Mouse (Mus musculus) C2C12 (cell line): ENCODE measurements around the gene Hscb. TPM values are rescaled to one million over a fixed set of nuclear protein-coding genes. Genes with fewer than 3 reads are reported as not detected.
"Not testable (repeated sequence)": the region's sequence is repeated elsewhere in the genome, so short reads cannot be mapped to it uniquely, and the experiment has no call there.

Experiments used
- H3K27me3 ChIP-seq: one replicate; pipeline ENCODE4 v1.6.1; 2011; ENCODE audit not compliant: control insufficient read depth, insufficient read depth, insufficient read length
- H3K36me3 ChIP-seq: one replicate; pipeline ENCODE4 v1.6.1; 2011; ENCODE audit not compliant: control insufficient read depth, insufficient read depth
- H3K4me3 ChIP-seq: one replicate; pipeline ENCODE4 v1.5.1; 2011; ENCODE audit warnings: mild to moderate bottlenecking, control low read depth; ENCODE audit not compliant: poor library complexity, insufficient read depth, severe bottlenecking
- H3K79me2 ChIP-seq: one replicate; pipeline ENCODE4 v1.6.1; 2011; ENCODE audit not compliant: control insufficient read depth, insufficient read depth
- H3K79me3 ChIP-seq: one replicate; pipeline ENCODE4 v1.6.1; 2011; ENCODE audit warnings: low read depth, control low read depth
- H3ac ChIP-seq: one replicate; pipeline ENCODE3; 2011; ENCODE audit warnings: low read depth; ENCODE audit not compliant: control insufficient read depth, insufficient read length
- CEBPB ChIP-seq: IDR thresholded peaks from one replicate; pipeline ENCODE4 v1.6.1; 2011; ENCODE audit warnings: low read depth, mild to moderate bottlenecking, control low read depth, moderate library complexity
- CTCF ChIP-seq: IDR thresholded peaks from one replicate; pipeline ENCODE4 v1.5.1; 2011; ENCODE audit not compliant: control insufficient read depth, insufficient read depth, insufficient read length
- FOSL1 ChIP-seq: IDR thresholded peaks from one replicate; pipeline ENCODE4 v1.8.0; 2011; ENCODE audit warnings: mild to moderate bottlenecking, low read length; ENCODE audit not compliant: poor library complexity, insufficient read depth, severe bottlenecking
- MAX ChIP-seq: IDR thresholded peaks from one replicate; pipeline ENCODE4 v1.6.1; 2011; ENCODE audit warnings: mild to moderate bottlenecking, control low read depth
- MYOD1 ChIP-seq: IDR thresholded peaks from one replicate; pipeline ENCODE4 v1.6.1; 2011; ENCODE audit warnings: low read depth; ENCODE audit not compliant: control insufficient read depth, insufficient read length
- MYOG ChIP-seq: IDR thresholded peaks from one replicate; pipeline ENCODE4 v1.6.1; 2011; ENCODE audit not compliant: control insufficient read depth, insufficient read length; ENCODE audit errors: extremely low read depth
- USF1 ChIP-seq: IDR thresholded peaks from one replicate; pipeline ENCODE4 v1.6.1; 2011; ENCODE audit warnings: low read depth, mild to moderate bottlenecking, control low read depth, moderate library complexity
- long read RNA-seq, 2 experiments: library from polyadenylated mRNA; unstranded; transcript quantifications; one replicate each; pipeline ENCODE4 v2.0.0; 2019 to 2020
- polyA plus RNA-seq: library from polyadenylated mRNA; unstranded; fragments of >200 nt; fragmentation: generic; extraction: Trizol; gene quantifications from one replicate; pipeline ENCODE4 v1.2.1, GENCODE M21; 2012; ENCODE audit warnings: missing spikeins

Hscb gene
- polyA plus RNA-seq = 12.2 TPM
- long read RNA-seq, experiment 1, transcript Hscb-201 (6 exons, 804 nt) = major isoform, 11 of 22 reads
- long read RNA-seq, experiment 1, partial matches to known transcripts = 5 of 22 reads
- long read RNA-seq, experiment 1, other reads (novel, unspliced or antisense) = 6 of 22 reads
- long read RNA-seq, experiment 2, partial matches to known transcripts = 0 of 2 reads
- long read RNA-seq, experiment 2, other reads (novel, unspliced or antisense) = 1 of 2 reads

DNA sequence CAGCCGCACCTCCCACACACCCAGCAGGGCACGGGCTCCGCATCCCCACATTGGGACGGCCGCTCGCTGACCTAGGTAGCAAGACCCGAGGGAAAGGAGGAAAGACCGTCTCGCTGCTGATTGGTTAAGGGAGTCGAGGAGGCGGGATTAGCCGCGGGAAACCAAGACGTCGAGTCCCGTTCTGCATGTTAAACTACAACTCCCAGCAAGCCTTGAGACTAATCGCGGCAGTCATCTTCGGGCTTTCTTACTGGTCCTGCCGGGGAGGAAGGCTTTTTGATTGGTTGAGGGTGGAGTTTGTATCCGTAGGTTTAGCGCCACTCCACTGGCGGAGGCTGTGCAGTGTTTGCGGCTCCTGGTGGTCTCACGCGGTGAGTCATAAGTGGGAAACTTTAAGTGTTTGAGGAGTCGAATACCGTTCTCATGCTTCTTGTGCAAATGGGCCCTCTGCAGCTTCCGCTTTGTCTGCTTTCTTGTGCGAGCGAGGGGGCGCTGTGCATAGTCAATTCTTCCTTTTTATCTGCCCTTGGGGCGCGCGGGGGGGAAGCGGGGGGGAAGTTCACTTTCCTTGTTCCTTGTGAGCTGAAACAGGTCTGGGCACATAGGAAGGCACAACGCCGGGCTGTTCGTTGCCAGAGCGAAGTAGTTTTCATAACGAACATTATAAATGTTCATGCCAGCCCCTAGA, at the start of gene Hscb, which contains the start of gene Chek2:
Hscb (minus strand) TSS at position 100 of the 688 bp plus-strand sequence.
Chek2 (plus strand) TSS at position 302 of the 688 bp plus-strand sequence.
- Histone ChIP-seq H3K79me2 (peaks cover 9% of the 10 kb centered on the region), H3K27me3 (no peaks in the 10 kb centered on the region), H3K4me3 (peak within 1 kb of the TSS; percentile 56), H3K36me3 (peaks cover 13% of the 10 kb centered on the region), H3ac (peak within 1 kb of the TSS; percentile 78), H3K79me3 (no peaks in the 10 kb centered on the region)
- no peak for TF ChIP-seq USF1
- TF ChIP-seq CTCF = peak; percentile 15
- peak; percentile 55 for TF ChIP-seq MAX

DNA sequence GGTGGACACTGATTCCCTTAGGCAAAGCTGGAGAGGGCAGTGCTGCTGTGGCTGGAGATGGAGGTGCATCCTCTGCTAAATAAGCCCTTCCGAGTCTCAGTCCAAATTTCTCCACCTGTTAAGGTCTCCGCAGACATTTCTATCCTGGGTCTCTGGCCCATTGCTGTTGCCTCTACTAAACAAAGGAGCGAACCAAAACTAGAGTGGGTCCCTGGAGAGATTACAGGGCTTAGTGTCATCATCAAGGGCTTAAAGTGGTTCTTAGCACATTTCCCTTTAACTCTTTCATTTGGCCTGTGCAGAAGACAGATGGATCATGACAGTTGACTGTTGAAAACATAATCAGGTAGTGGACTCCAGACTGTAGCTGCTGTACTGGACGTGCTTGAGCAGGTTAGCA, 49.0 kb upstream of the Hscb start:
- Histone ChIP-seq H3K36me3 (no peaks in the 10 kb centered on the region), H3K79me2 (no peaks in the 10 kb centered on the region), H3ac (no peak overlapping the region), H3K79me3 (no peaks in the 10 kb centered on the region), H3K27me3 (no peaks in the 10 kb centered on the region), H3K4me3 (no peak overlapping the region)
- no peak for TF ChIP-seq CEBPB
- no peak for TF ChIP-seq MYOG
- no peak for TF ChIP-seq FOSL1
- TF ChIP-seq CTCF = no peak
- TF ChIP-seq USF1 = no peak
- no peak for TF ChIP-seq MYOD1
- no peak for TF ChIP-seq MAX

DNA sequence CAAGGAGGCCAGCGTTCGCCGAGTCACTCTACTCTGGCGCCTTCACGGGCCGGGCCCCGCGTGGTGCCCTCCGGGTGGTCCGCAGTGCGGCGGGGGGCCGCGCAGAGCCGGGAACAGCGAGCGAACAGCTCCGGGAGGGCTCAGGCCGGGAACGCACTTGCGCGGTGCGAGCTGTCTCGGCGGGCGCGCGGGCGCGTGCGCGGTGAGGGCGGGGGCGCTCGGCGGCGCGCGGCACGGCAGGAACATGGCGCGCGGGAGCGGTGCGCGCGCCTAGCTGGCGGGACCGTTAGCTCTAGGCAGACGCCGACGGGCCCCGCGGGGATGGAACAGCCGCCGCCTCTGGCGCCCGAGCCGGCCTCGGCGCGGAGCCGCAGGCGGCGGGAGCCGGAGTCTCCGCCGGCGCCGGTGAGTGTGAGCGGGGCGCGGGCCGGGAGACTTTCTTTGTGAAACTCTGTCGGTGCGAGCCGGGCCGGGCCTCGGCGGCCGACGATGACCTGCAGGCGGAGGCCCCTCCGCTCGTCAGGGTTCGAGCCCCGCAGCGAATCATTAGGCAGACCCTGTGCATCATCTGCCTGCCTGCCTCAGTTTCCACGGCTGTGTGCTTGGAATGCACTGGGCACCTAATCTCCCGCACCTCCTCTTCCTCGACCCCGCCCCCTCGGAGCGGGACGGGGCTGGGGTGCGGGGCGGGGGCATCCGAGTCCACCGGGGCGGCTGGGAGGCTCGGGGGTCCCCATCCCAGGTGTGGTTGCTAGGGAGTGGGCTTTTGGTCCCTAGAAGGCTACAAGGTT, 40.2 kb upstream of the Hscb start, which contains the start of gene Ttc28:
Ttc28 (plus strand) TSS at position 220 of the 791 bp plus-strand sequence.
- Histone ChIP-seq H3K4me3 (peak within 1 kb of the TSS; percentile 74), H3K36me3 (no peaks in the 10 kb centered on the region), H3K79me3 (no peaks in the 10 kb centered on the region), H3K27me3 (no peaks in the 10 kb centered on the region), H3ac (peak within 1 kb of the TSS; percentile 53), H3K79me2 (no peaks in the 10 kb centered on the region)
- TF ChIP-seq MYOD1 (no peak), MAX (no peak), FOSL1 (no peak), CTCF (no peak), CEBPB (no peak), USF1 (no peak), MYOG (no peak)

DNA sequence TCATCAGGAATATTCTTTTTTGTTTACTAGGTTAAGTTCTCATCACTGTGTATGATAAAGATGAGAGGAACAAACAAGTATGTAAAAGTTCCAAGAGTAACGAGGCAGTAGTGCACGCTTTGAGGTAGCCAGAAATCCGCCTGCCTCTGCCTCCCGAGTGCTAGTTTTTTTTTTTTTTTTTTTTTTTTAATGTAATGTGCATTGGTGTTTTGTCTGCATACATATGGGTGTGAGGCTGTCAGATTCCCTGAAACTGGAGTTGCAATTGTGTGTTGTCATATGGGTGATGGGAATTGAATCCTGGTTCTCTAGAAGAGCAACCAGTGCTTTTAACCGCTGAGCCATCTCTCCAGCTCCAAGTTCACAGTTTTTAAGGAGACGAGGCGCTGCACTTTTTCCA, 39.5 kb upstream of the Hscb start:
- H3ac ChIP-seq = peak overlapping the region; percentile 53
- H3K27me3 ChIP-seq = no peaks in the 10 kb centered on the region
- H3K79me2 ChIP-seq = no peaks in the 10 kb centered on the region
- no peaks in the 10 kb centered on the region for H3K79me3 ChIP-seq
- peak overlapping the region; percentile 74 for H3K4me3 ChIP-seq
- TF ChIP-seq MYOD1 (no peak), MAX (no peak), USF1 (no peak), CEBPB (no peak), FOSL1 (no peak), CTCF (no peak), MYOG (no peak)
- no peaks in the 10 kb centered on the region for H3K36me3 ChIP-seq

DNA sequence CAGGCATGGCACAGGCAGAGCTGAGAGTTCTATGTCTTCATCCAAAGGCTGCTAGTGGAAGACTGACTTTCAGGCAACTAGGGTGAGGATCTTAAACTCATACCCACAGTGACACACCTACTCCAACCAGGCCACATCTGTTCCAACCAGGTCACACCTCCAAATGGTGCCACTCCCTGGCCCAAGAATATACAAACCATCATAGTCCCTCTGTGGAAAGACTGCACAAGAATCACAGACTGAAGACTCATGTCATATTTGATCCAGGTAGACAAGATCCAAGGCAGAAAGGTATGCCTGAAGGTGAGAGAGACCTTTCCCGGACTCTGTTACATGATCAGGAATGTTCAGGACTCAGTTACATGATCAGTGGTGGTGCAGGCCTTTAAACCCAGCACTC, 38.9 kb upstream of the Hscb start:
- H3K27me3 ChIP-seq, H3K79me3 ChIP-seq, H3ac ChIP-seq, H3K79me2 ChIP-seq, H3K4me3 ChIP-seq, H3K36me3 ChIP-seq: not testable (repeated sequence)
